Mouse (Mus musculus): ENCODE results near the gene Anxa6. TPM values are rescaled to one million over a fixed set of nuclear protein-coding genes. Genes with fewer than 3 reads are reported as not detected.
"Not testable (repeated sequence)": the region's sequence is repeated elsewhere in the genome, so short reads cannot be mapped to it uniquely, and the experiment has no call there.

The Anxa6 gene
- polyA plus RNA-seq, 1 experiment from 2014 or later: 86.9 TPM

DNA sequence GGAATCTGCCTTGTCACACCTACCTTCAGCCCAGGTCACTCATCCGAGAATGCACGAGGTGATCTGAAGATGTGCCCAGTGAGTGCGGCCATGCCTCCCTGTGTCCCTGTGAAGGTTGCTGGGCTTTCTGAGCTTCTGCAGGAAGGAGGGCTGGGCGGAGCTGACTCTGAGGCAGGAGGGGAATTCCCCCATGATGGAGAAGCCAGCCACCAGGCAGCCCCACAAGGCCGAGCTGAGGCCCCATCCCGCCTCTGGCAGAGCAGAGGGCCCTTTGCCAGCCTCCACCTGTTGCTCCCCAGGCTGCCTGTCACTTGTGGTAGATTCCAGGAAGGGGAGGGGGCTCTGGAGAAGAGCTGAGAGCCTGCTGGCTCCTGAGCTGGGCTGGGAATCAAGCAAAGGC lies 70.4 kb downstream of the Anxa6 start, which contains the start of gene Tnip1:
Tnip1 (minus strand) TSS at position 108 of the 400 bp plus-strand sequence.
- Histone ChIP-seq H3K9me3 (ENCODE audit: control insufficient read depth) (no peaks in the 10 kb centered on the region), H3K27ac (ENCODE audit: low read depth, low read length) (no peak within 1 kb of the TSS), H3K4me3 (ENCODE audit: low read depth, low read length) (no peak within 1 kb of the TSS), H3K36me3 (ENCODE audit: control insufficient read depth, insufficient read depth) (no peaks in the 10 kb centered on the region), H3K4me1 (replicated peaks; ENCODE audit: control insufficient read depth, insufficient read depth, low read length) (peaks cover 5% of the 10 kb centered on the region; the same call in 1 of the 2 replicates), H3K4me2 (replicated peaks; ENCODE audit: low read depth) (peak within 1 kb of the TSS; percentile 4), H3K27me3 (replicated peaks; ENCODE audit: control insufficient read depth, insufficient read depth, low read length) (no peaks in the 10 kb centered on the region), H3K9ac (ENCODE audit: low read depth, low read length) (no peak within 1 kb of the TSS)
- no peak for TF ChIP-seq CTCF (IDR thresholded peaks at IDR 0.05; ENCODE audit: low read depth)
- 15% methylated on average over 6 of the region's 6 CpGs for WGBS
- no peak for ATAC-seq

GRCm38 (mm10) chr11:54961921-54962320 lies 71.3 kb downstream of the Anxa6 start:
- TF ChIP-seq CTCF (IDR thresholded peaks at IDR 0.05; ENCODE audit: low read depth): no peak
- no peak for ATAC-seq
- Histone ChIP-seq H3K27ac (ENCODE audit: low read depth, low read length) (no peak overlapping the region), H3K4me1 (replicated peaks; ENCODE audit: control insufficient read depth, insufficient read depth, low read length) (peaks cover 5% of the 10 kb centered on the region; the same call in 1 of the 2 replicates), H3K4me2 (replicated peaks; ENCODE audit: low read depth) (peak overlapping the region; percentile 4), H3K9ac (ENCODE audit: low read depth, low read length) (no peak overlapping the region), H3K9me3 (ENCODE audit: control insufficient read depth) (no peaks in the 10 kb centered on the region), H3K36me3 (ENCODE audit: control insufficient read depth, insufficient read depth) (no peaks in the 10 kb centered on the region), H3K27me3 (replicated peaks; ENCODE audit: control insufficient read depth, insufficient read depth, low read length) (no peaks in the 10 kb centered on the region), H3K4me3 (ENCODE audit: low read depth, low read length) (no peak overlapping the region)
- WGBS: 30% methylated on average over 3 of the region's 3 CpGs

DNA sequence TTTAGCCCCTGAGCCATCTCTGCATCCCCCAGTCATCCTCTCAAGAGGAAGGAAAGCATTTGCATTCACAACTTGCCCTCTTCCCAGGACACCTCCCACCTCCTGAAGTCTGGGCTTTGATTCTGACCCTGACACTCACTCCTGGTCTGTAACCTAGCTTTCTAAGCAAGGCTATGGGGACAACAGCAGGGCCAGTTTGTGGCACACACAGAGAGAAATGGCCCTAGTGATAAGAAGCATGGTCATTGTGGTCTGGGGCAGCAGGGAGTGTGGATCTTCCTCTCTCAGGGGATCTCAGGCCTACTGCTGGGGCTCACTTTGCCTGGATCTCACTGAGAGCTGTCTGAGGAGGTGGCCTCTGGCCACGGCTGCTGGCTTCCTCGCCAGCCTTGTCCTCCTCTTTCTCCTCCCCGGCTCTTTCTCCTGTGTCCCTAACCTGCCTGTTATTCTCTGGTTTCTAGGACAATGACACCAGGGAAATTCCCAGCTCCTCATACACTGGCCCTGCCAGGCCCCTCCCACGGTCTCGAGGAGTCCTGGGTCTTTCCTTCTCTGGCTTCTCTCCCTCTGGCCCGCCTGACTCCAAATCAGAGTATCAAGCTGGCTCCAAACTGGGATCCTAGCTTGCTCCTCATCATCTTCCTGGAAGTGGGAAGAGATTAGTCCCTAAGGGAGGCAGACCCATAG lies 71.9 kb downstream of the Anxa6 start:
- no peak for TF ChIP-seq CTCF (IDR thresholded peaks at IDR 0.05; ENCODE audit: low read depth)
- WGBS: 64% methylated on average over 6 of the region's 6 CpGs
- Histone ChIP-seq H3K9ac (ENCODE audit: low read depth, low read length) (no peak overlapping the region), H3K4me2 (replicated peaks; ENCODE audit: low read depth) (peak overlapping the region; percentile 14; the same call in 1 of the 2 replicates), H3K4me1 (replicated peaks; ENCODE audit: control insufficient read depth, insufficient read depth, low read length) (peaks cover 5% of the 10 kb centered on the region; the same call in 1 of the 2 replicates), H3K27ac (ENCODE audit: low read depth, low read length) (no peak overlapping the region; the same call in 1 of the 2 replicates), H3K9me3 (ENCODE audit: control insufficient read depth) (no peaks in the 10 kb centered on the region), H3K4me3 (ENCODE audit: low read depth, low read length) (no peak overlapping the region), H3K36me3 (ENCODE audit: control insufficient read depth, insufficient read depth) (no peaks in the 10 kb centered on the region), H3K27me3 (replicated peaks; ENCODE audit: control insufficient read depth, insufficient read depth, low read length) (no peaks in the 10 kb centered on the region)
- ATAC-seq: no peak

- Histone ChIP-seq H3K4me2 (replicated peaks; ENCODE audit: low read depth) (no peak overlapping the region), H3K27ac (ENCODE audit: low read depth, low read length) (no peak overlapping the region), H3K4me3 (ENCODE audit: low read depth, low read length) (no peak overlapping the region), H3K9ac (ENCODE audit: low read depth, low read length) (no peak overlapping the region), H3K9me3 (ENCODE audit: control insufficient read depth) (no peaks in the 10 kb centered on the region), H3K4me1 (replicated peaks; ENCODE audit: control insufficient read depth, insufficient read depth, low read length) (peaks cover 5% of the 10 kb centered on the region; the same call in 1 of the 2 replicates), H3K36me3 (ENCODE audit: control insufficient read depth, insufficient read depth) (no peaks in the 10 kb centered on the region), H3K27me3 (replicated peaks; ENCODE audit: control insufficient read depth, insufficient read depth, low read length) (no peaks in the 10 kb centered on the region)
- WGBS: 74% methylated on average over 6 of the region's 6 CpGs
- no peak for TF ChIP-seq CTCF (IDR thresholded peaks at IDR 0.05; ENCODE audit: low read depth)
- ATAC-seq: no peak
These were observed 73.0 kb downstream of the Anxa6 start for GRCm38 (mm10) chr11:54960251-54960650.

DNA sequence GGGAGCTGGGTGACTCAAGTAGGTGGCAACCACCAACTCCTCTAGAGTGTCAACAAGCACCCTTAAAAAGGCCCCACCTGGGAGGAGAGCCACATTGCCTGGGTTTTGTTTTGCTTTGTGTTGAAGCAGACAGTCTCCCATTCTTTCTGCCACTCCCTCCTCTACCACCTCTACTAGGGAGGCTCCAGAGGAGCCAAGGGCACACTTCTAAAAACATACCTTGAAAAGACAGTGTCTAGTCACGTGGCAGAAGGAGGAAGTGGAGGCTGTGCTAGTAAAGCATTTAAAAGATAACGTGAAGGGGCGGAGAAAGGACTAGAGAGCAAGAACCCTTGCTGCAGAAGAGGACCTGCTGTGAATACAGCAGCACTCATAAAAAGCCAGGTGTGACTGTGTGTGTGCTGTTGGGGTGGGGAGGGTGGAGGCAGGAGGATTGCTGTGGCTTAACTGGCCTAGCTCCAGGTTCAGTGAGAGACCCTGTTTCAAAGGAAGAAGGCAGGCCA lies 74.6 kb downstream of the Anxa6 start:
- peaks cover 5% of the 10 kb centered on the region; the same call in 1 of the 2 replicates for H3K4me1 ChIP-seq (replicated peaks; ENCODE audit: control insufficient read depth, insufficient read depth, low read length)
- ATAC-seq: peak; percentile 67
- H3K4me3 ChIP-seq (ENCODE audit: low read depth, low read length): no peak overlapping the region
- H3K9me3 ChIP-seq (ENCODE audit: control insufficient read depth): no peaks in the 10 kb centered on the region
- 31% methylated on average over 3 of the region's 3 CpGs for WGBS
- no peak overlapping the region for H3K9ac ChIP-seq (ENCODE audit: low read depth, low read length)
- no peaks in the 10 kb centered on the region for H3K27me3 ChIP-seq (replicated peaks; ENCODE audit: control insufficient read depth, insufficient read depth, low read length)
- no peak for TF ChIP-seq CTCF (IDR thresholded peaks at IDR 0.05; ENCODE audit: low read depth)
- no peaks in the 10 kb centered on the region for H3K36me3 ChIP-seq (ENCODE audit: control insufficient read depth, insufficient read depth)
- no peak overlapping the region for H3K4me2 ChIP-seq (replicated peaks; ENCODE audit: low read depth)
- H3K27ac ChIP-seq (ENCODE audit: low read depth, low read length): peak overlapping the region; percentile 65; the same call in 1 of the 2 replicates

GRCm38 (mm10) chr11:54957708-54958107 lies 75.5 kb downstream of the Anxa6 start:
- not testable (repeated sequence) for H3K4me2 ChIP-seq (replicated peaks; ENCODE audit: low read depth); H3K9ac ChIP-seq (ENCODE audit: low read depth, low read length); H3K27me3 ChIP-seq (replicated peaks; ENCODE audit: control insufficient read depth, insufficient read depth, low read length); H3K27ac ChIP-seq (ENCODE audit: low read depth, low read length); H3K9me3 ChIP-seq (ENCODE audit: control insufficient read depth); H3K36me3 ChIP-seq (ENCODE audit: control insufficient read depth, insufficient read depth); H3K4me3 ChIP-seq (ENCODE audit: low read depth, low read length); H3K4me1 ChIP-seq (replicated peaks; ENCODE audit: control insufficient read depth, insufficient read depth, low read length); ATAC-seq
- 82% methylated on average over 3 of the region's 3 CpGs for whole genome bisulfite sequencing
